Mouse (Mus musculus) v-Abl transformed pro-B cells (cell line): ENCODE measurements around the gene Tmem89.

Source experiments
- in situ Hi-C, 2 experiments: fragments of 400-800 bp; cut with MboI; formaldehyde crosslinking; loops; one replicate each; pipeline ENCODE4 v1.15.1; 2025; ENCODE audit not compliant: unreplicated experiment in 2 of 2

Gene Tmem89

DNA sequence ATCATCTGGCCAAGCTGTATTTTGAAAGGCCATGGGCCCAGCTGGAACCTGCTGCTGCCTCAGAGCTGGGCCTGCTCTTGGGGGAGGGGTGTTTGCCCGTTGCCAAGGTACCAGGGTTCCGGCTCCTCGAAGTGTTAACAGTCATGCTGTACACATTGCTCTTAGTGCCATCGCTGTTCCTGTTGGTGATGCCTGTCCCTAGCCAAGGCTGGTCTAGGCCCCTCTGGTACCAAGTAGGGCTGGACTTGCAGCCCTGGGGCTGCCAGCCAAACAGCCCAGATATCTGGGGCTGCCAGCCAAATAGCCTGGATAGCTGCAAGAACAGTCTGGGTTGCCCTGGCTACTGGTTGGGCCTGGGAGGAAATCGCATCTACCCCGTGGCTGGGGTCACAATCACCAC lies at the start of gene Tmem89:
TSS of gene Tmem89 (plus strand) at position 129 of the 400 bp plus-strand sequence.
- in situ Hi-C loops: no loop called here

DNA sequence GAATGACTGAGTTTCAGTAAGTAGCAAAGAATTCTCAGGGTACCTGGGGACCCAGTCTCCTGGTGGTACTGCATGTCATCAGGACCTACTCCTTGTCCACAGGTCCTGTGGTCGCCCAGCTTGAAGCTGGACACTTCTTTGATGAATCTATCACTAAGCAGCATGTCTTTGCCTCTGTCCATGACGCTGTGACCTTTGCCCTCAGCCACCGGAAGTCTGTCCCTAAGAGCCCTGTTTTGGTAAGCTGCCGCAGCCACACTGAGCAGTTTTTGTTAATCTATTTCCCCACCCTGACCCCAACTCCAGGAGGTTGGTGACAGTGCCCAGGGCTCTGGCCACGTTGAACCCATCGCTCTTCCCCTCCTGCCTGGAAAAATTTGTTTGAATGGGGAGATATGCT lies 2.1 kb upstream of the Tmem89 start:
- in situ Hi-C loops: no loop called here

GRCm38 (mm10) chr9:108913161-108913560 lies 1.3 kb upstream of the Tmem89 start:
- in situ Hi-C loops: no loop called here

GRCm38 (mm10) chr9:108913621-108914020 lies 798 bp upstream of the Tmem89 start:
- in situ Hi-C loops: no loop called here

DNA sequence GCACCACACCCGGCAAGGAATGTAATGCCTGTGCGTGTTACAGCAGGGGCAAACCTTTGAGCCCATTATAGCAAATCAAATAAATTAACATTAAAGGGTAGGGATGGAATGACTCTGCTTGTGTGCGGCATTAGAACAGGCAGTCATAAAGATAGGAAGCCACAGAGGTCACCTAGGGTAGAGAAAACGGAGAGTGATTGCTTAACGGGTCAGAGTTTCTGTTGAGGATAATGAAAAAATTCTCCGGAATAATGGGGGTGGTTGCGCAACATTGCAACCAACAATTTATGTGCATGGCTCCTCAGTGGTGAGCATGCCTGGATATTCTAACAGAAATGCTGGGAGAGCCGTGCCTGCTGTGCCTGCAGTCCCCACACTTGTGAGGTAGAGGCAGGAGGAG lies 11.5 kb downstream of the Tmem89 start:
- in situ Hi-C loops: no loop called here

GRCm38 (mm10) chr9:108928424-108928823 lies 14.0 kb downstream of the Tmem89 start:
- in situ Hi-C loops: no loop called here

- in situ Hi-C loops: no loop called here
These were observed 21.6 kb downstream of the Tmem89 start for GRCm38 (mm10) chr9:108935991-108936390.

DNA sequence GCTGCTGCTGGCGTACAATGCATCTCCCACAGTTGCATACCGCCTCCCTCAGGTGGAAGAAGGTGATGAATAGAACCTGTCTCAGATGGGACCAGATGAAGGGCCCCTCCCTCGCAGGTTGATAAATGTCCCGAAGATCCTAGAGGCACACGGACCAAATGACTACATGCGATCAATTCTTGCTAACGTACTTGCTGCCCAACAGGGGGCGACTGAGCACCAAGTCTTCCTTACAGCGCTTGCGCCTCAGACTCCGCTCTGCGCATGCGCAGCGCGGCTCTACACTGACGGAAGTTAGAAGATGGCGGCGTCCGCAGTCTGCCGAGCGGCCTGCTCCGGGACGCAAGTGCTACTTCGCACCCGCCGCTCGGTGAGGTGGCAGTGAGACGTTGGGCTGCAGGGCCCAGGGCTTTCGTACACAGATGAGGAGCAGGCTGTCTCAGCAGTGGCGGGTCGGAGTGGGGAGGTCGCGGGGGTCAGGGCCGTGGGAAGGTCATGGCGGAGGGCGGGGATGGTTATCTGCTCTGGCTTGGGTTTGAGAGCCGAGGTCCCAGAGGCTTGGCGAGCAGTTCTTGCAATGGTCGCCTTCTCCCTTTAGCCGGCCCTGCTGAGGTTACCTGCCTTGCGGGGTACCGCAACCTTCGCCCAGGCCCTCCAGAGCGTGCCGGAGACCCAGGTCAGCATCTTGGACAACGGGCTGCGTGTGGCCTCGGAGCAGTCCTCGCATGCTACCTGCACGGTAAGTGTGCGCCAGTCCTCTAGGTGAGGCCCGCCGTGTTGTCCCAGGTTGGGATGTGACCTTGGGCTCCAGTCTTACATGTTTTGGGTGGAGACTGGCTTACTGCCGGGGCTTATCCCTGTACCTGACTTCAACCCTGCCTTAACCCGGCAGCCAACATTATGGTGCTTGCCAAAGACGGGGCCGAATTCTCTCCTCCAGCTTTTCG lies 22.3 kb downstream of the Tmem89 start, which contains the start of gene Uqcrc1:
TSS of gene Uqcrc1 (plus strand) at position 216 of the 947 bp plus-strand sequence.
- in situ Hi-C loops: no loop called here

GRCm38 (mm10) chr9:108945111-108945510 lies 30.7 kb downstream of the Tmem89 start:
- in situ Hi-C loops: no loop called here

DNA sequence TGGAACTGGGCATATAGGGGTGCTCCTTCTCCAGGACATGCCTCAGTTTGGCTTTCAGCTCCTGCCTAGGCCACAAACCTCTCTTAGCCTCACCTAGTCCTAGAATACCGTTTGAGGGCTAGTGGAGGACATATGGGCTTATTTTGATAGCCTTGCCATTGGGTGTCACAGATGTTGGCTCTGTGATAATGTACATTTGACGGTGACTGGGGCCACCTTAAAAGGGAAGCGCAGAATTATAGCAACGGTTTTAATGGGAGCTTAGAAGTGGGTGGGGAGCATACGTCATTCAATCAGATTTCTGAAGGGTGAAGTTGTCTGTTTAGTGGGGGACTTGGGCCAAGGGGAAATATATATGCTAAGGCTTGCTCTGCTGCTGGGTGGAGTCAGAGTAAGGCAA lies 31.2 kb downstream of the Tmem89 start:
- in situ Hi-C loops: no loop called here

GRCm38 (mm10) chr9:108949231-108949966 lies 35.0 kb downstream of the Tmem89 start:
- in situ Hi-C loops: no loop called here

- in situ Hi-C loops: no loop called here
These were observed 35.7 kb downstream of the Tmem89 start for GRCm38 (mm10) chr9:108949967-108950728.

DNA sequence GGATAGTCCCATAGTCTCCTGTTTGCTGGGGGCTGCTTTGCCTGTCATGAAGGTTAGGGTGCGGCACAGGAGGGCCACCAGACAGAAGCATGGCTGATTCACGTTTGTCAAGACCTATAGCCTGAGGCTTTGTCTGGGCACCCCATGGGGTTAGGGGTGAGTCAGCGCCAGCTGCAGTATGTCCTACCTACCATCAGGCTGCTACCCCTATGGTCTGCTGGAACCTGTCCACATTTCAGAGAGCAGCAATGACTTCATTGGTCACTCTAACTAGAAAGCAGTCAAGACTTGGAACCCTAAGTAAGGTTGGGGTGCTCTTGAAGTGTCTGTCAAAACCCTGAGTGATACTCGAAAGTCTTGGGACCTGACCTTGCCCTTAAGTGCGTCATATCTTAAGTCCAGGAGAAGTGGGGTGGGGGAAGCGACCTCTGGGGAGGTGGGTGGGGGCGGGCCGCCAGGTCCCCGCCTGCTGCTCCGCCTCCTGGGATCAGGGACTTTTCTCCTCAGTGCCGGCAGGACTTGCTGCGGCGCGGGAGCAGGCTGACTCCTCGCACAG lies 38.7 kb downstream of the Tmem89 start, which contains the start of gene Col7a1:
TSS of gene Col7a1 (plus strand) at position 506 of the 556 bp plus-strand sequence.
- in situ Hi-C loops: no loop called here

DNA sequence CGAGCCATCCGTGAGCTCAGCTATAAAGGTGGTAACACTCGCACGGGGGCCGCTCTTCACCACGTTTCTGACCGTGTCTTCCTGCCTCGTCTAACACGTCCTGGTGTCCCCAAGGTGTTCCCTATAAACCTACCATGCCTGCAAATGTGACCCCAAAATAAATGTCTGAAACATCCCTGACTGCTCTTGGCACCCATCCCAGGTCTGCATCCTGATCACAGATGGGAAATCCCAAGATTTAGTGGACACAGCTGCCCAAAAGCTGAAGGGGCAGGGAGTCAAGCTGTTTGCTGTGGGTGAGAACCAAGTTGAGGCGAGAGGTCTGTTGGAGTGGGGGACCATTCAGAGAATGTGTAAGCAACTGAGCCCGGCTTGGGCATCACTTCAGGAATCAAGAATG lies 40.8 kb downstream of the Tmem89 start:
- in situ Hi-C loops: no loop called here

DNA sequence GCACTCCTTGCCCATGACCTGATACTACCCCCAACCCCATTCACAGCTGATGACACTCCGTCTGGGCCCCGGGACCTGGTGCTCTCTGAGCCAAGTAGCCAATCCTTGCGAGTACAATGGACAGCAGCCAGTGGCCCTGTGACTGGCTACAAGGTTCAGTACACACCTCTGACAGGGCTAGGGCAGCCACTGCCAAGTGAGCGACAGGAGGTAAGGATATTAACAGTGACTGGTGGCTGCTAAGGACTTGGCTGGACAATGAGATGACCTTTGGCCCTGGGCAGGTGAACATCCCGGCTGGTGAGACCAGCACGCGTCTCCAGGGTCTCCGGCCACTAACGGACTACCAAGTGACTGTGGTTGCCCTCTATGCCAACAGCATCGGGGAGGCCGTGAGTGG lies 41.4 kb downstream of the Tmem89 start:
- in situ Hi-C loops: no loop called here

GRCm38 (mm10) chr9:108963577-108963976 lies 49.2 kb downstream of the Tmem89 start:
- in situ Hi-C loops: no loop called here

DNA sequence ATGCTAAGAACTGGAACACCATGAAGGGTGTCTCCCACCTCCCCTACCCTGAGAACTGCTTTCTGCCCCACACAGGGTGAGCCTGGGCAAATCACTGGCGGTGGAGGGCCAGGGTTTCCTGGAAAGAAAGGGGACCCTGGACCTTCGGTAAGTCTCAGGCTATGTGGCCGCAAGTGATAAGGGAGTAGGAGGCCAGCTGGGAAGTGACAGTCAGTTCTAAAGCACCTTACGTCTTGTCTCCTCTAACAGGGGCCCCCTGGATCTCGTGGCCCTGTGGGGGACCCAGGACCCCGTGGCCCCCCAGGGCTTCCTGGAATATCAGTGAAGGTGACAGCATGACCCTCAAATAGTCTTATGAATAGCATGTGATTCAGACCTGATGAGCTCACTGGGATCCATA lies 49.9 kb downstream of the Tmem89 start:
- in situ Hi-C loops: no loop called here
